Mouse (Mus musculus) liver, embryonic 14.5 days (tissue): ENCODE measurements around the gene Frmpd2. TPM values are rescaled to one million over a fixed set of nuclear protein-coding genes. Genes with fewer than 3 reads are reported as not detected.

ENCODE experiments used
- ATAC-seq: fragments of 200-750 bp; cut with Nextera tagmentation; 2 replicates; pipeline ENCODE4 v1.8.0; 2017; ENCODE audit warnings: moderate number of reproducible peaks, mild to moderate bottlenecking, moderate library complexity; ENCODE audit not compliant: insufficient read depth
- DNase-seq, 3 experiments: peaks; one replicate each; pipeline ENCODE4 v3.0.0-alpha.2; 2012 to 2013; ENCODE audit warnings: low read depth in 3 of 3, low spot score in 3 of 3
- H3K27ac ChIP-seq: fragments of 300-500 bp; sonication (generic); 2 replicates; pipeline ENCODE4 v1.5.1; 2014; ENCODE audit warnings: moderate library complexity, mild to moderate bottlenecking, control low read depth, inconsistent platforms
- H3K27me3 ChIP-seq: fragments of 300-500 bp; sonication (generic); 2 replicates; pipeline ENCODE4 v1.6.1; 2014; ENCODE audit warnings: mild to moderate bottlenecking, low read length, moderate library complexity; ENCODE audit not compliant: control insufficient read depth, insufficient read depth
- H3K36me3 ChIP-seq: fragments of 300-500 bp; sonication (generic); replicated peaks from 2 replicates; pipeline ENCODE4 v1.6.1; 2014; ENCODE audit warnings: low read depth; ENCODE audit not compliant: control insufficient read depth, insufficient read depth
- H3K4me1 ChIP-seq, 2 experiments: fragments of 200-500 bp in 1 of 2; fragments of 300-500 bp in 1 of 2; sonication (generic) in 1 of 2; replicated peaks; 2 replicates each; pipeline ENCODE4 v1.6.1; 2012 to 2014; ENCODE audit warnings: antibody characterized with exemption in 1 of 2, inconsistent platforms in 1 of 2, low read length in 1 of 2; ENCODE audit not compliant: control insufficient read depth in 2 of 2, insufficient read depth in 2 of 2
- H3K4me2 ChIP-seq: fragments of 300-500 bp; sonication (generic); 2 replicates; pipeline ENCODE4 v1.6.1; 2014; ENCODE audit warnings: low read depth, mild to moderate bottlenecking, control low read depth, moderate library complexity
- H3K4me3 ChIP-seq, 2 experiments: fragments of 200-500 bp in 1 of 2; fragments of 300-500 bp in 1 of 2; sonication (generic) in 1 of 2; 2 replicates each; pipeline ENCODE4 v1.5.1; 2012 to 2014; ENCODE audit warnings: low read depth in 2 of 2, low read length in 2 of 2, mild to moderate bottlenecking in 2 of 2, control low read depth in 1 of 2, inconsistent platforms in 1 of 2, moderate library complexity in 1 of 2; ENCODE audit not compliant: insufficient read depth in 1 of 2
- H3K9ac ChIP-seq: fragments of 300-500 bp; sonication (generic); replicated peaks from 2 replicates; pipeline ENCODE4 v1.6.1; 2014; ENCODE audit warnings: mild to moderate bottlenecking, control low read depth, moderate library complexity
- H3K9me3 ChIP-seq: fragments of 300-500 bp; sonication (generic); 2 replicates; pipeline ENCODE4 v1.6.1; 2016; ENCODE audit warnings: low read length, mixed read lengths; ENCODE audit not compliant: control insufficient read depth
- CTCF ChIP-seq: IDR thresholded peaks from 2 replicates; pipeline ENCODE4 v1.5.1; 2016; ENCODE audit warnings: antibody characterized with exemption, low read depth, control low read depth
- EP300 ChIP-seq: IDR thresholded peaks from 2 replicates; pipeline ENCODE4 v1.6.1; 2016; ENCODE audit warnings: antibody characterized with exemption, low read depth
- WGBS: fragments of 180-500 bp; shearing (Covaris S2); extraction: QIAGEN DNeasy Blood & Tissue Kit; methylation state at CpG from one replicate; pipeline ENCODE4 v1.1.7; 2014; ENCODE audit not compliant: insufficient replicate concordance; 5-methylcytosine and 5-hydroxymethylcytosine counted together
- polyA plus RNA-seq, 2 experiments: library from polyadenylated mRNA; depleted of rRNA in 1 of 2; stranded (reverse) in 1 of 2; unstranded in 1 of 2; fragments of >200 nt; fragmentation: Nextera tagmentation in 1 of 2; extraction: Ambion mirVana in 1 of 2; gene quantifications; 2 replicates each; pipeline versions ENCODE4 v1.2.1 to v1.2.3; 2012 to 2014

Gene Frmpd2
- polyA plus RNA-seq, 2 experiments = not detected

DNA sequence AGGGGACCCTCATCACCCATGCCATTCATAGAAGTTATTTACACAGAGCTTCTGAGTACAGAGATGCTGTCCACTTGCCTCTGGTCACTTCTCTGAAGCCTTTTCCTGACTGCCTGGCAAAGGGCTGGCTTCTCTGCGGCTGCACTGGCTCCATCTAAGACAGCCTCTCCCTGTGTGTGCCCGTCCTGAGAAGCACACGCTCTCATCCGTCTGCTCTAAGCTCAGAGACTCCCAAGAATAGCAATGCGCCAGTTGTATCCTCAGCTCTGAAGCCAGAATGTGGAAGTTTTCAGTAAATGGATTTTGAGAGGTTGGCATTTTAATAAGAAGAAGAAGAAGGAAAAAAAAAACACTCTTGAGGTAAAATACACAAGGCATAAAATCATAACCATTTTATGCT lies 61.3 kb downstream of the Frmpd2 start:
- no peak overlapping the region for H3K9ac ChIP-seq
- no peak overlapping the region for H3K4me3 ChIP-seq
- TF ChIP-seq CTCF = no peak
- TF ChIP-seq EP300 = no peak
- H3K4me2 ChIP-seq = no peak overlapping the region
- no peak for ATAC-seq
- no peaks in the 10 kb centered on the region for H3K36me3 ChIP-seq
- no peaks in the 10 kb centered on the region for H3K4me1 ChIP-seq
- H3K9me3 ChIP-seq = no peaks in the 10 kb centered on the region
- 62% methylated on average over 5 of the region's 5 CpGs for WGBS
- no peaks in the 10 kb centered on the region for H3K27me3 ChIP-seq
- H3K27ac ChIP-seq = no peak overlapping the region
- DNase-seq = no peak

DNA sequence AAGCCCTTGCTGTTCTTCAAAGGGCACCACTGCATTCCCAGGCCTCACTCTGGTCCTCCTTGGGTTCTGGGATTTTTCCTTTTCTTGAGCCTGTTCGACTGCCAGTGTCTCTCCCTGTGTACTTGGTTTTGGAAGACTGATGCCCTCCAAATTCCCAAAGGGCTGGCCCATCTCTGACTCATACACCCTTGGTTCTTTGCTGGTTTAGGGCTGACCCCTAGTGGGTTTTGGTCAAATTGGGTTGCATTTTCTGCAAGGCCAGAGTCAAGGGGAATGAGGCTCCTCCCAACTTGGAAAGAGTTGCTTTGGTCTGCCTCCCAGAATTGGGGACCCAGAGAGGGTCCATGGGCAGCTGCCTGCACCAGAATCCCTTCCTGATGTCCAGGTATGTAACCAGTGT lies 62.0 kb downstream of the Frmpd2 start:
- H3K36me3 ChIP-seq = no peaks in the 10 kb centered on the region
- H3K9me3 ChIP-seq = no peaks in the 10 kb centered on the region
- H3K9ac ChIP-seq = no peak overlapping the region
- H3K4me1 ChIP-seq = no peaks in the 10 kb centered on the region
- 19% methylated on average over 1 of the region's 1 CpGs for WGBS
- H3K27me3 ChIP-seq = no peaks in the 10 kb centered on the region
- no peak overlapping the region for H3K4me3 ChIP-seq
- TF ChIP-seq CTCF = no peak
- TF ChIP-seq EP300 = no peak
- no peak for ATAC-seq
- no peak overlapping the region for H3K27ac ChIP-seq
- no peak for DNase-seq
- H3K4me2 ChIP-seq = no peak overlapping the region

DNA sequence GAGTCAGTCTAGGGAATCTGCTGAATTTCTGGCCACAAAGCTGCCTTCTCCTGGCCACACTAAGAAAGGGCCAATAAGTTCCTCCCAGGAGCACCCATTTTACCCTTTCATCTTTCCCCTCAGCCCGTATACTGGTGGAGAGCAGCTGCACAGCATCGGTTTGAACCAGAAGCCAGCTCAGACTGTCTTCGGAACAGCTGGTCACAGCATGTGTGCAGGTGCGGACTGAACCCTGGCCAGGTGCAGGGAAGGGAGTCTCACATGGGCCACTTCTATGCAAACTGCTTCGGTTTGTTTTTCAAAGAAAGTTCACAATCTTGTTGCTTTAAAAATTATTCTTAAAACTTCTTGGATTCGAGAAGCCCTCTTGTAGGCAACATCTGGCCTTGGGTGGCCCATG lies 63.8 kb downstream of the Frmpd2 start:
- TF ChIP-seq EP300 (no peak), CTCF (no peak)
- H3K9ac ChIP-seq = no peak overlapping the region
- WGBS = 51% methylated on average over 6 of the region's 6 CpGs

DNA sequence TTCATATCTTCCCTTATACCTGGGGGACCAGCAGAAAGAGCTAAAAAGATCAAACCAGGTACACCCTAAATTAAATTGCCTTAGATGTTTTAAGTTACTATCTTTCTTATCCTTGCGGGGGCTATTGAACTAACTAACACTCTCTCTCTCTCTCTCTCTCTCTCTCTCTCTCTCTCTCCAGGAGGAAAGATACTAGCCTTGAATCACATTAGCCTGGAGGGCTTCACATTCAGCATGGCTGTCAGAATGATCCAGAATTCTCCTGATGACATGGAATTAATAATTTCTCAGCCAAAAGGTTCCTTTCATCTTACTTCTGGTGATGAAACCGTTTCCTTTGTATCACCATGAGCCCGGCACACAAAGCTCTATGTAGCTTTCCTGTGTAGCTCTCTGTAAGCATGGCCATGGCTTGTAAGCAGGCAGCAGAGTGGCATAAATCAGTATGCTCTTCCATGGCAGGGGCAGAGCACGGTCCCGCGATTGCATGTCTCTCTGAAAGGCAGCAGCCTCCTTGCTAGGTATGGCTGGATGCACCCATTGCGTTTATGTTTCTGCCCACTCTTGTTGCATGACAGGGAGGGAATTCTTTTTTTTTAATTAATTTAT lies 68.2 kb downstream of the Frmpd2 start:
- H3K9ac ChIP-seq = no peak overlapping the region
- no peaks in the 10 kb centered on the region for H3K4me1 ChIP-seq
- H3K9me3 ChIP-seq = no peaks in the 10 kb centered on the region
- DNase-seq = no peak
- H3K4me2 ChIP-seq = no peak overlapping the region
- TF ChIP-seq CTCF = no peak
- no peak for TF ChIP-seq EP300
- 60% methylated on average over 7 of the region's 7 CpGs for WGBS
- H3K27ac ChIP-seq = no peak overlapping the region
- H3K36me3 ChIP-seq = no peaks in the 10 kb centered on the region
- ATAC-seq = no peak
- H3K4me3 ChIP-seq = no peak overlapping the region
- no peaks in the 10 kb centered on the region for H3K27me3 ChIP-seq

More for the DNA sequence above, 63.8 kb downstream of the Frmpd2 start:
- H3K9me3 ChIP-seq = no peaks in the 10 kb centered on the region
- H3K36me3 ChIP-seq = no peaks in the 10 kb centered on the region
- DNase-seq (no peak), ATAC-seq (no peak)
- no peak overlapping the region for H3K27ac ChIP-seq
- H3K4me1 ChIP-seq = no peaks in the 10 kb centered on the region
- H3K27me3 ChIP-seq = no peaks in the 10 kb centered on the region
- no peak overlapping the region for H3K4me2 ChIP-seq
- no peak overlapping the region for H3K4me3 ChIP-seq

DNA sequence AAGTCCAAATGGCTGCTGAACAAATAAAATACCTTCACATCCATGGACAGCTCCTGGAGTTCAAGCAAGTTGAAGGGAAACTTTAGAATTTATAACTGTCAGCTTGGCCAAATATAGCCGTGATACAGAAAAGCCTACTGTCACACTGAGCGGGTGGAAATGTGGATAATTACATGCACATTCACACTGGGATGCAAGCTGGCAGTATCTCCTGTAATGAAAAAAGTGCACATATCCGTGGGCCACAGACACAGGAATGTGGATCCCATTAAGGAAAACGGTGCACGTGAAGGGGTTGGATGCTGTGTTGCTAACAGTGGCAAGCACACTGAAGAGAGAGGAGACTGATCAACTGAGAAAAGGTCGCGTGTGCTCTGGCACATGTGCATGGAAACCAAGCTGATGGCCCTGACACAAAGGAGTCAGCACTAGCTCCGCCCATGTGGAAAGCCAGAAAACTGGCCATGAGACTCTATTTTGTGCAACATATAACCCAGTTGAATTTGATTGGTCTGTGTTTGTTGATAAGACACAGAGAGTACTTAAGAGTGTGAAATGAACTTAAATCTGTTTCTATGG lies 74.2 kb downstream of the Frmpd2 start:
- Histone ChIP-seq H3K4me2 (no peak overlapping the region), H3K27me3 (no peaks in the 10 kb centered on the region), H3K4me3 (no peak overlapping the region), H3K36me3 (no peaks in the 10 kb centered on the region), H3K27ac (no peak overlapping the region), H3K9me3 (no peaks in the 10 kb centered on the region), H3K4me1 (no peaks in the 10 kb centered on the region), H3K9ac (no peak overlapping the region)
- ATAC-seq (no peak), DNase-seq (no peak)
- TF ChIP-seq EP300 = no peak
- TF ChIP-seq CTCF = no peak
- WGBS = 59% methylated on average over 8 of the region's 8 CpGs
